Mouse (Mus musculus): ENCODE measurements around the gene Olfr146.

Gene Olfr146

GRCm38 (mm10) chr9:39023277-39023676, at the start of gene Olfr146:
Gene Olfr146 (minus strand): TSS chr9:39023377.
- DNase-seq (ENCODE audit: low read depth in 2 of 2, low spot score in 2 of 2), result no peak

GRCm38 (mm10) chr9:39064851-39065250, 41.7 kb upstream of the Olfr146 start, which contains the start of gene Olfr937:
Gene Olfr937 (minus strand): TSS chr9:39064951.
- DNase-seq (ENCODE audit: low read depth in 2 of 2, low spot score in 2 of 2), result no peak

DNA sequence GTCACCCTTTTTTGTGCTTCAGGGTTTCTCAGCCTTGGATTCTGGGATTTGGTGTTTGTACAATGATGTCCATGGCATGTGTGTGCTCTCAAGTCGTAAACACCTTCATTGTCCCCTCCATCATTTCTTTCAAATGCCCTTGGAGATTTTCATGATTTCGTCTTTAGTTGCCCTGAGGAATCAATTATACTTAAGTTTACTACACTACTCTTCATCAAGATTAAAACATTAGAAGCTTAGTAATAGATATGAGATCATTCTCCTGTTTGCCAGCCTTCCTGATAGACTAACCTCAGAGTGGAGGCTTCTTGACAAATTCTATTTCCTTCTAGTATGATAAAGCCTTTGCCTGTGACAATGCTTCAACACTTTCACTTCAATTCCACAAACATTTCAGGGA, 23.6 kb downstream of the Olfr146 start, which contains the start of gene Olfr935:
Gene Olfr935, minus strand, starts transcription at position 101 of the 400 bp plus-strand sequence.
- no peak for DNase-seq (ENCODE audit: low read depth in 2 of 2, low spot score in 2 of 2)

DNA sequence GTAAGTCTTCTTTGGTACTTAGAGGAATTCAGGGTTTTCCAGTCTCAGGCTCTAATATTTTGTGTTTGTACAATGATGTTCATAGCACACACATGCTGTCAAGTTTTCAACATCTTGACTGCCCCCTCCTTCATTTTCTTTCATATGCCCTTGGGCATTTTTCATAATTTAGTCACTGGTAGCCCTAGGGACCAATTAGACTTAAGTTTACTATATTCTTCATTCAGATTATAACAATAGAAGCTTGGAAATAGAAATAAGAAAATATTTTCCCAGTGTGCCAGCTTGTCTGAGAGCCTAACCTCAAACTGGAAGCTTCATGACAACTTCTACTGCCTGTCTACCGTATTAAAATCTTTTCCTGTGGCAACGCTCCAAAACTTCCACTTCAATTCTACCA, 35.0 kb downstream of the Olfr146 start, which contains the start of gene Olfr934:
Gene Olfr934, minus strand, starts transcription at position 101 of the 400 bp plus-strand sequence.
- no peak for DNase-seq (ENCODE audit: low read depth in 2 of 2, low spot score in 2 of 2)

- DNase-seq (ENCODE audit: low read depth in 2 of 2, low spot score in 2 of 2), result no peak
Observed at GRCm38 (mm10) chr9:38972013-38972412, 51.2 kb downstream of the Olfr146 start, which contains the start of gene Olfr933. Gene Olfr933 (plus strand): TSS chr9:38972313.

Data from CD8-positive naive resting alpha-beta T cell, adult 2 months (primary cell).